Mouse (Mus musculus): ENCODE results near the gene Adam15. TPM values are rescaled to one million over a fixed set of nuclear protein-coding genes. Genes with fewer than 3 reads are reported as not detected.

The Adam15 gene
- total and polyA plus RNA-seq, 3 experiments: 15.3 to 43.2 TPM; not detected in 1

- TF ChIP-seq JUND (IDR thresholded peaks at IDR 0.05; ENCODE audit: low read depth, low read length) (peak; percentile 46; the same call in 1 of the 2 replicates), NELFE (IDR thresholded peaks at IDR 0.05; ENCODE audit: low read depth, low read length) (no peak), RAD21 (IDR thresholded peaks at IDR 0.05; ENCODE audit: low read depth, low read length) (peak; percentile 98), MYB (IDR thresholded peaks at IDR 0.05; ENCODE audit: low read depth, low read length) (no peak), MYC (IDR thresholded peaks at IDR 0.05; ENCODE audit: low read depth, low read length) (no peak), KAT2A (conservative IDR thresholded peaks at IDR 0.05; ENCODE audit: low read depth, low read length) (no peak), SIN3A (IDR thresholded peaks at IDR 0.05; ENCODE audit: low read length) (peak; percentile 56; the same call in 1 of the 2 replicates), HCFC1 (IDR thresholded peaks at IDR 0.05; ENCODE audit: low read depth, low read length) (no peak), POLR2AphosphoS5 (IDR thresholded peaks at IDR 0.05; ENCODE audit: borderline replicate concordance, low read depth, low read length) (no peak), GABPA (IDR thresholded peaks at IDR 0.05; ENCODE audit: low read depth, low read length) (no peak), CTCF (IDR thresholded peaks at IDR 0.05 in 2 of 3, conservative IDR thresholded peaks at IDR 0.05 in 1 of 3; ENCODE audit: control insufficient read depth in 1 of 3, insufficient read depth in 1 of 3, low read depth in 2 of 3, low read length in 3 of 3, poor library complexity in 1 of 3, severe bottlenecking in 1 of 3) (peak; percentile 97 to 99 (median 98); a peak in 5 of 6 replicates), POLR2A (IDR thresholded peaks at IDR 0.05; ENCODE audit: control insufficient read depth in 1 of 2, insufficient read depth in 1 of 2, low read depth in 1 of 2, low read length in 2 of 2, poor library complexity in 1 of 2) (no peak), ZKSCAN1 (IDR thresholded peaks at IDR 0.05; ENCODE audit: low read depth, low read length) (no peak), MAX (IDR thresholded peaks at IDR 0.05; ENCODE audit: low read length) (no peak), ZNF384 (IDR thresholded peaks at IDR 0.05; ENCODE audit: low read depth, low read length) (no peak), SMC3 (IDR thresholded peaks at IDR 0.05; ENCODE audit: low read depth, low read length) (peak; percentile 97), MAZ (IDR thresholded peaks at IDR 0.05; ENCODE audit: low read depth, low read length) (peak; percentile 52; the same call in 1 of the 2 replicates), ZMIZ1 (IDR thresholded peaks at IDR 0.05; ENCODE audit: low read depth, low read length) (no peak), RCOR1 (IDR thresholded peaks at IDR 0.05; ENCODE audit: low read depth, low read length) (no peak), GATA1 (IDR thresholded peaks at IDR 0.05; ENCODE audit: low read depth, low read length) (no peak), EP300 (IDR thresholded peaks at IDR 0.05; ENCODE audit: low read depth in 1 of 2, low read length in 2 of 2) (no peak), NRF1 (IDR thresholded peaks at IDR 0.05; ENCODE audit: insufficient read depth, low read depth, low read length, poor library complexity, severe bottlenecking) (no peak)
These were observed 33.0 kb downstream of the Adam15 start (continued) for GRCm38 (mm10) chr3:89316833-89317232.

- DNase-seq (ENCODE audit: low read depth, low spot score): peak; percentile 31
- Histone ChIP-seq H3K27ac (ENCODE audit: control insufficient read depth, low read depth, low read length) (no peak overlapping the region), H3K9me3 (replicated peaks; ENCODE audit: insufficient read depth, low read length) (no peaks in the 10 kb centered on the region), H3K27me3 (ENCODE audit: control insufficient read depth in 1 of 2, insufficient read depth in 2 of 2, low read length in 2 of 2) (peaks cover 19 to 28% of the 10 kb centered on the region in 2 experiments), H3K9ac (ENCODE audit: control insufficient read depth, low read depth, low read length, poor library complexity, severe bottlenecking) (no peak overlapping the region), H3K79me2 (ENCODE audit: control insufficient read depth, insufficient read depth, low read length, poor library complexity) (no peaks in the 10 kb centered on the region), H3K4me3 (ENCODE audit: control insufficient read depth in 1 of 2, insufficient read depth in 1 of 2, low read depth in 2 of 2, low read length in 2 of 2) (no peak overlapping the region), H3K4me1 (ENCODE audit: control insufficient read depth in 1 of 2, insufficient read depth in 2 of 2, low read length in 2 of 2) (no peaks in the 10 kb centered on the region; a peak in 1 of 4 replicates), H3K36me3 (ENCODE audit: control insufficient read depth in 1 of 2, insufficient read depth in 2 of 2, low read length in 2 of 2) (no peaks in the 10 kb centered on the region)
- TF ChIP-seq HCFC1 (IDR thresholded peaks at IDR 0.05; ENCODE audit: low read depth, low read length): no peak
- no peak for TF ChIP-seq NELFE (IDR thresholded peaks at IDR 0.05; ENCODE audit: low read depth, low read length)
- TF ChIP-seq BHLHE40 (IDR thresholded peaks at IDR 0.05; ENCODE audit: borderline replicate concordance, low read depth, low read length): no peak
- TF ChIP-seq CHD1 (IDR thresholded peaks at IDR 0.05; ENCODE audit: low read depth, low read length): no peak
- no peak for TF ChIP-seq RCOR1 (IDR thresholded peaks at IDR 0.05; ENCODE audit: low read depth, low read length)
- no peak for TF ChIP-seq TAL1 (IDR thresholded peaks at IDR 0.05; ENCODE audit: low read length)
- no peak for TF ChIP-seq MYB (IDR thresholded peaks at IDR 0.05; ENCODE audit: low read depth, low read length)
- no peak for TF ChIP-seq MYC (IDR thresholded peaks at IDR 0.05; ENCODE audit: low read depth, low read length)
- TF ChIP-seq ETS1 (IDR thresholded peaks at IDR 0.05; ENCODE audit: low read depth, low read length): no peak
- TF ChIP-seq SMC3 (IDR thresholded peaks at IDR 0.05; ENCODE audit: low read depth, low read length): no peak
- no peak for TF ChIP-seq GABPA (IDR thresholded peaks at IDR 0.05; ENCODE audit: low read depth, low read length)
- no peak for TF ChIP-seq JUND (IDR thresholded peaks at IDR 0.05; ENCODE audit: low read depth, low read length)
- TF ChIP-seq USF1 (IDR thresholded peaks at IDR 0.05; ENCODE audit: low read depth, low read length): no peak
- TF ChIP-seq POLR2AphosphoS5 (IDR thresholded peaks at IDR 0.05; ENCODE audit: borderline replicate concordance, low read depth, low read length): no peak
- no peak for TF ChIP-seq MEF2A (IDR thresholded peaks at IDR 0.05; ENCODE audit: extremely low read depth, insufficient replicate concordance, low read depth, low read length, poor library complexity, severe bottlenecking)
These were observed 33.6 kb downstream of the Adam15 start for GRCm38 (mm10) chr3:89315930-89316831.

All from MEL (cell line).